Comparison of ENCODE assay signal across 9 mouse cellular contexts in the genomic region with DNA sequence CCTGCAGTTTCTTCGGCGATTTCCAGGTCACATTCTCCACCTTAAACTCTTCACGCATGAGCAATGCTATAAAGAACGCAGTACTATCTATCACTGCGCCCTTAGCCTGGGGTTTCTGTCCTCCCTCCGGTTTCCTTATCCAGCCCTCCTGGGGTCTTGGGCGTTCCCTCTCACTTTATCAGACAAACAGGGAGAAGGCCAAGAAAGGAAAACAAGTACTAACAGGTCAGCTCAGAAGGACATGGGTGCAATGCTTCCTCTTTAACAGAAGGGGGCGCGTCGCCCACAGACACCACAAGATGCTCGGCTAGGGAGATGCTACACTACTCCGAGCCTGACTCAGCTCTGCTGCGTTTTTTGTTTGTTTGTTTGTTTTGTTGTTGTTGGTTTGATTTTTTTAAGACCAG. TPM values are rescaled to one million over a fixed set of nuclear protein-coding genes. Genes with fewer than 3 reads are reported as not detected.
DNase-seq lines count a peak whose midpoint lies in the region; ATAC-seq and TF ChIP-seq lines count a peak whose summit lies in the region.
"Had no signal": no experiment of that assay in that cellular context is flagged by ENCODE, and none has a peak within 500 bp of the region (broad histone marks: within the 10 kb centered on the region; RNA-seq: fewer than 3 reads in every experiment).

No protein-coding gene starts in this region.

- peak overlapping the region; percentile 38 for H3K4me2 ChIP-seq in heart, embryonic 13.5 days
- H3K4me2 ChIP-seq in stomach, postnatal 0 days (replicated peaks; ENCODE audit: low read depth): no peak overlapping the region

- H3K4me1 ChIP-seq in heart, embryonic 13.5 days: peaks cover 32% of the 10 kb centered on the region
- 0 out of 2 replicates have a peak, but pooled peaks cover 3% of the 10 kb centered on the region for H3K4me1 ChIP-seq in brown adipose tissue, adult 24 weeks (ENCODE audit: control insufficient read depth, insufficient read depth, insufficient read length, low read length)
- no peaks in the 10 kb centered on the region for H3K4me1 ChIP-seq in stomach, postnatal 0 days (replicated peaks; ENCODE audit: control insufficient read depth, insufficient read depth)

- H3K4me3 ChIP-seq in heart, embryonic 13.5 days: no peak overlapping the region
- no peak overlapping the region for H3K4me3 ChIP-seq in brown adipose tissue, adult 24 weeks (ENCODE audit: insufficient read depth, low read depth, low read length)
- H3K4me3 ChIP-seq in stomach, postnatal 0 days (ENCODE audit: low read depth, low read length): no peak overlapping the region

- intact Hi-C loops in heart, postnatal 14 days (cut with DNase I): no loop called here

- H3K27me3 ChIP-seq in heart, embryonic 13.5 days (replicated peaks): peaks cover 7% of the 10 kb centered on the region; the same call in 1 of the 2 replicates
- H3K27me3 ChIP-seq in stomach, postnatal 0 days (ENCODE audit: control insufficient read depth, insufficient read depth, low read length): no peaks in the 10 kb centered on the region

- no peak for TF ChIP-seq EP300 in stomach, postnatal 0 days (optimal IDR thresholded peaks at IDR 0.05)

- no peak for DNase-seq in heart, postnatal 14 days
- peak; percentile 41 for DNase-seq in CD4-positive helper T cell, adult 2 months (ENCODE audit: low read depth, low spot score)
- DNase-seq in liver: peak; percentile 85
- peak; percentile 50 for DNase-seq in stomach, postnatal 0 days (ENCODE audit: low spot score)
- DNase-seq in gastrocnemius, postnatal 10 days: no peak
- no peak for DNase-seq in adrenal gland, adult 2 months

- H3K9ac ChIP-seq in heart, embryonic 13.5 days: 0 out of 2 replicates have a peak overlapping the region, but pooled peaks have one; percentile 9
- H3K9ac ChIP-seq in stomach, postnatal 0 days (ENCODE audit: low read length): no peak overlapping the region

- no peaks in the 10 kb centered on the region for H3K36me3 ChIP-seq in heart, embryonic 13.5 days
- H3K36me3 ChIP-seq in stomach, postnatal 0 days (ENCODE audit: control insufficient read depth, insufficient read depth, low read length): no peaks in the 10 kb centered on the region

- H3K27ac ChIP-seq in heart, embryonic 13.5 days (replicated peaks): no peak overlapping the region
- peak overlapping the region; percentile 36 for H3K27ac ChIP-seq in brown adipose tissue, adult 24 weeks (replicated peaks; ENCODE audit: low read depth, low read length)
- no peak overlapping the region for H3K27ac ChIP-seq in stomach, postnatal 0 days (replicated peaks)

- peak; percentile 86 for TF ChIP-seq CTCF in stomach, postnatal 0 days (IDR thresholded peaks at IDR 0.05; ENCODE audit: low read depth)

- ATAC-seq in heart, embryonic 13.5 days (ENCODE audit: extremely low read depth, insufficient number of reproducible peaks, low FRiP score, low TSS enrichment): 0 out of 2 replicates have a peak, but pooled peaks have one; percentile 33
- no peak for ATAC-seq in stomach, postnatal 0 days (ENCODE audit: low FRiP score, low TSS enrichment)

- 16% methylated on average over 13 of the region's 13 CpGs for WGBS in heart, embryonic 13.5 days
- WGBS in stomach, postnatal 0 days: 20% methylated on average over 13 of the region's 13 CpGs

- H3K9me3 ChIP-seq in heart, embryonic 13.5 days: no peaks in the 10 kb centered on the region
- no peaks in the 10 kb centered on the region for H3K9me3 ChIP-seq in stomach, postnatal 0 days (ENCODE audit: control insufficient read depth, low read length)

RNA-seq across cellular contexts. Expression of gene Fabp3, which starts 11.3 kb away (rescaled TPM):
- polyA plus RNA-seq in heart, embryonic 13.5 days (2015; fragmentation: Nextera tagmentation; extraction: Ambion mirVana): 961 and 1,090 TPM in 2 replicates
- total RNA-seq in heart, postnatal 14 days (2021): 1,000 to 10,000 TPM; 5,520 to 6,453 TPM
- 1,247 and 2,143 TPM in 2 replicates for polyA plus RNA-seq in brown adipose tissue, adult 24 weeks (2012; ENCODE audit: insufficient read depth, insufficient read length, missing spikeins)
- polyA plus RNA-seq in stomach, postnatal 0 days (2015; fragmentation: Nextera tagmentation; extraction: Ambion mirVana): 74.2 and 83.8 TPM in 2 replicates
- total RNA-seq in gastrocnemius, postnatal 10 days (2021): 100 to 1,000 TPM; 465 to 601 TPM
- 100 to 1,000 TPM in 1 of 2 experiments, 10 to 100 TPM in 1; 51.1 to 150 TPM for total RNA-seq in adrenal gland, adult 2 months (2021)
- polyA plus RNA-seq in adrenal gland, adult 2 months (2012; rRNA removed): 19.0 and 24.8 TPM in 2 replicates
- total RNA-seq: neutrophil, adult 5-6 weeks had no signal

RNA-seq across cellular contexts. Expression of gene Gm10570, which starts 11.3 kb away (rescaled TPM):
- polyA plus RNA-seq in heart, embryonic 13.5 days (2015; fragmentation: Nextera tagmentation; extraction: Ambion mirVana): 0.75 and 1.2 TPM in 2 replicates
- total RNA-seq in heart, postnatal 14 days (2021): 1 to 10 TPM in 1 of 2 experiments, not detected in 1; 1.0 TPM
- polyA plus RNA-seq in brown adipose tissue, adult 24 weeks (2012; ENCODE audit: insufficient read depth, insufficient read length, missing spikeins): 2.1 TPM in 1 of 2 replicates, not detected in the other
- polyA plus RNA-seq in stomach, postnatal 0 days (2015; fragmentation: Nextera tagmentation; extraction: Ambion mirVana): not detected in 2 replicates
- total RNA-seq in gastrocnemius, postnatal 10 days (2021): not detected
- not detected for total RNA-seq in adrenal gland, adult 2 months (2021)
- polyA plus RNA-seq in adrenal gland, adult 2 months (2012; rRNA removed): 0.34 and 0.64 TPM in 2 replicates
- total RNA-seq: neutrophil, adult 5-6 weeks had no signal

RNA-seq across cellular contexts. Expression of gene Serinc2, which starts 18.1 kb away (rescaled TPM):
- 10.9 and 11.3 TPM in 2 replicates for polyA plus RNA-seq in heart, embryonic 13.5 days (2015; fragmentation: Nextera tagmentation; extraction: Ambion mirVana)
- total RNA-seq in heart, postnatal 14 days (2021): 1 to 10 TPM; 3.1 to 3.3 TPM
- 1.6 and 2.3 TPM in 2 replicates for polyA plus RNA-seq in brown adipose tissue, adult 24 weeks (2012; ENCODE audit: insufficient read depth, insufficient read length, missing spikeins)
- polyA plus RNA-seq in stomach, postnatal 0 days (2015; fragmentation: Nextera tagmentation; extraction: Ambion mirVana): 137 and 142 TPM in 2 replicates
- 10 to 100 TPM; 47.8 to 51.5 TPM for total RNA-seq in gastrocnemius, postnatal 10 days (2021)
- total RNA-seq in adrenal gland, adult 2 months (2021): 1 to 10 TPM in 1 of 2 experiments, under 1 TPM in 1; 0.93 to 1.0 TPM
- 6.2 and 7.1 TPM in 2 replicates for polyA plus RNA-seq in adrenal gland, adult 2 months (2012; rRNA removed)
- total RNA-seq: neutrophil, adult 5-6 weeks had no signal

Comparison
In these comparisons a context has a peak if more than half of its experiments do, and no peak if none do; other contexts are left out.
1. DNase-seq: peak in CD4-positive helper T cell, adult 2 months (single experiment), liver (single experiment) and stomach, postnatal 0 days (single experiment); none in heart, postnatal 14 days (0 of 2), gastrocnemius, postnatal 10 days (single experiment) and adrenal gland, adult 2 months (single experiment).
2. RNA of gene Fabp3, which starts 11.3 kb away (polyA plus RNA-seq): 1,247 to 2,143 TPM in brown adipose tissue, adult 24 weeks and 961 to 1,090 TPM in heart, embryonic 13.5 days; 74.2 to 83.8 TPM in stomach, postnatal 0 days and 19.0 to 24.8 TPM in adrenal gland, adult 2 months; every median in the first group is over 10 times any median in the second.
3. RNA of gene Serinc2, which starts 18.1 kb away (polyA plus RNA-seq): 137 to 142 TPM in stomach, postnatal 0 days; 10.9 to 11.3 TPM in heart, embryonic 13.5 days, 6.2 to 7.1 TPM in adrenal gland, adult 2 months and 1.6 to 2.3 TPM in brown adipose tissue, adult 24 weeks; every median in the first group is over 10 times any median in the second.